Mouse (Mus musculus) heart, adult 2 months (tissue): ENCODE measurements around the gene Rassf3. TPM values are rescaled to one million over a fixed set of nuclear protein-coding genes. Genes with fewer than 3 reads are reported as not detected.

ENCODE experiments used
- DNase-seq, 2 experiments: peaks; one replicate each; pipeline ENCODE4 v3.0.0; 2021
- H3K27ac ChIP-seq: fragments of 200-600 bp; 2 replicates; pipeline ENCODE4 v1.8.1; 2022
- H3K27me3 ChIP-seq: fragments of 200-500 bp; 2 replicates; pipeline ENCODE4 v1.6.1; 2012; ENCODE audit warnings: mild to moderate bottlenecking, low read length, inconsistent platforms, mixed read lengths; ENCODE audit not compliant: control insufficient read depth, insufficient read depth
- H3K36me3 ChIP-seq: fragments of 200-500 bp; 2 replicates; pipeline ENCODE4 v1.6.1; 2012; ENCODE audit warnings: low read length, inconsistent platforms; ENCODE audit not compliant: control insufficient read depth, insufficient read depth
- H3K4me1 ChIP-seq: fragments of 200-500 bp; 2 replicates; pipeline ENCODE4 v1.6.1; 2011; ENCODE audit warnings: low read length; ENCODE audit not compliant: control insufficient read depth, insufficient read depth
- H3K4me3 ChIP-seq: fragments of 200-600 bp; 2 replicates; pipeline ENCODE4 v1.8.1; 2022
- H3K79me2 ChIP-seq: fragments of 200-500 bp; replicated peaks from 2 replicates; pipeline ENCODE4 v1.6.1; 2012; ENCODE audit warnings: mild to moderate bottlenecking, inconsistent platforms, low read length, moderate library complexity, mixed read lengths; ENCODE audit not compliant: control insufficient read depth, insufficient read depth
- H3K9ac ChIP-seq: fragments of 200-500 bp; 2 replicates; pipeline ENCODE4 v1.6.1; 2012; ENCODE audit warnings: low read depth, mild to moderate bottlenecking, control low read depth, inconsistent platforms, low read length, mixed read lengths
- CTCF ChIP-seq: fragments of 200-600 bp; IDR thresholded peaks from 2 replicates; pipeline ENCODE4 v1.8.1; 2022; ENCODE audit warnings: antibody characterized with exemption, mild to moderate bottlenecking, moderate library complexity
- EP300 ChIP-seq: fragments of 200-500 bp; IDR thresholded peaks from 2 replicates; pipeline ENCODE4 v1.6.1; 2011; ENCODE audit warnings: low read depth, low read length, control low read depth; ENCODE audit not compliant: insufficient read depth
- POLR2A ChIP-seq: fragments of 200-500 bp; IDR thresholded peaks from 2 replicates; pipeline ENCODE4 v1.6.1; 2011; ENCODE audit warnings: mild to moderate bottlenecking, low read depth, low read length, control low read depth; ENCODE audit not compliant: insufficient read depth
- WGBS: fragments of 180-500 bp; shearing (Covaris S2); methylation state at CpG from one replicate; pipeline ENCODE4 v1.1.7; 2018; 5-methylcytosine and 5-hydroxymethylcytosine counted together
- intact Hi-C: fragments of 180-260 bp; cut with DNase I; formaldehyde crosslinking; loops from one replicate; pipeline ENCODE4 v1.15.1; 2025
- polyA plus RNA-seq: library from polyadenylated mRNA; depleted of rRNA; stranded (reverse); fragments of >200 nt; gene quantifications from 2 replicates; pipeline ENCODE4 v1.2.3, GENCODE M21; 2012
- total RNA-seq, 2 experiments: library from RNA; stranded (reverse); gene quantifications; 2 replicates each; pipeline ENCODE4 v1.2.3; 2021

Gene Rassf3
- total and polyA plus RNA-seq, 3 experiments, result 69.4 to 135 (median 134) TPM

DNA sequence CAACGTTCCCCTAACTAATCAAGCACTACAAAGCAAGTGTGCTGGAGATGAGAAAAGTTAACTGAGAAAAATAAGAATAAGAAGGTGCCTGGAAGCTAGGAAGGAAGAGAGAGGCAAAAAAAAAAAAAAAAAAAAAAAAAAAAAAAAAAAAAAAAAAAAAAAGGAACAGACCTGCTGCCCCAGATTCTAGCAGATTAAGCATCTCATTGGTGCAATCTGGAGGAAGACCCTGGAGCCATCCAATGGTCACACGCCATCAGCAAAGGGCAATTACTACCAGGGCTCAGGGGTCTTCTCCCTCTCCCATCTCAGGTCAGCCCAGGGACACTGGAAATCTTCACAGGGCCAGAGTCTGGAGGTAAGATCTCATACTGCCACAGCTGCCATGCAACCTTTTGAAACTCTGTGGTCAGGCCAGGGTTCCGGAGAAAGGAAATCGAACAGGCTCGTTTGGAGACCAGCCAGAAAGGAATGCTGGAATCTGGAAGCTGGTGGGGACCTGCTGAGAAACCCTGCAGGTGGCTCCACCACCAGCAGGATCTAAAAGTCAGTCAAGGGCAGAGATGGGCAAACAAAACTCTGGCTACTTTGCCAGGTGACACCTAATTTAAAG lies 49.6 kb downstream of the Rassf3 start:
- Histone ChIP-seq H3K27me3 (no peaks in the 10 kb centered on the region), H3K36me3 (peaks cover 9% of the 10 kb centered on the region), H3K27ac (peak overlapping the region; percentile 93), H3K4me1 (peaks cover 54% of the 10 kb centered on the region), H3K4me3 (no peak overlapping the region), H3K79me2 (peaks cover 5% of the 10 kb centered on the region), H3K9ac (no peak overlapping the region)
- TF ChIP-seq CTCF (no peak), POLR2A (no peak), EP300 (no peak)
- peak in 1 of 2 experiments; percentile 59 for DNase-seq
- WGBS, result 24% methylated on average over 5 of the region's 5 CpGs
- intact Hi-C loops, result no loop called here

- WGBS, result 60% methylated on average over 14 of the region's 14 CpGs
Measured at GRCm38 (mm10) chr10:121425506-121426025, 50.6 kb downstream of the Rassf3 start.

GRCm38 (mm10) chr10:121425079-121425478 lies 51.1 kb downstream of the Rassf3 start:
- 83% methylated on average over 5 of the region's 5 CpGs for WGBS
- H3K4me1 ChIP-seq, result peaks cover 49% of the 10 kb centered on the region
- H3K79me2 ChIP-seq, result peaks cover 3% of the 10 kb centered on the region
- H3K36me3 ChIP-seq, result peaks cover 5% of the 10 kb centered on the region
- intact Hi-C loops, result no loop called here
- DNase-seq, result no peak
- no peak overlapping the region for H3K9ac ChIP-seq
- TF ChIP-seq EP300 (no peak), CTCF (no peak), POLR2A (no peak)
- no peak overlapping the region for H3K4me3 ChIP-seq
- H3K27me3 ChIP-seq, result no peaks in the 10 kb centered on the region
- peak overlapping the region; percentile 60 for H3K27ac ChIP-seq

More at GRCm38 (mm10) chr10:121425506-121426025, 50.6 kb downstream of the Rassf3 start:
- no peak overlapping the region for H3K4me3 ChIP-seq
- peaks cover 3% of the 10 kb centered on the region for H3K79me2 ChIP-seq
- peaks cover 53% of the 10 kb centered on the region for H3K4me1 ChIP-seq
- no peaks in the 10 kb centered on the region for H3K27me3 ChIP-seq
- intact Hi-C loops, result no loop called here
- no peak overlapping the region for H3K9ac ChIP-seq
- peaks cover 5% of the 10 kb centered on the region for H3K36me3 ChIP-seq
- DNase-seq, result peak in 1 of 2 experiments; percentile 60
- H3K27ac ChIP-seq, result peak overlapping the region; percentile 93
- TF ChIP-seq POLR2A (no peak), EP300 (no peak), CTCF (no peak)

GRCm38 (mm10) chr10:121424455-121424854 lies 51.7 kb downstream of the Rassf3 start:
- 57% methylated on average over 3 of the region's 3 CpGs for WGBS
- TF ChIP-seq EP300 (no peak), POLR2A (no peak), CTCF (no peak)
- Histone ChIP-seq H3K27me3 (no peaks in the 10 kb centered on the region), H3K27ac (peak overlapping the region; percentile 45), H3K9ac (no peak overlapping the region), H3K4me3 (no peak overlapping the region), H3K79me2 (peaks cover 3% of the 10 kb centered on the region), H3K4me1 (peaks cover 50% of the 10 kb centered on the region), H3K36me3 (peaks cover 5% of the 10 kb centered on the region)
- DNase-seq, result no peak
- intact Hi-C loops, result no loop called here

- peak overlapping the region; percentile 45 for H3K27ac ChIP-seq
- no peak for DNase-seq
- TF ChIP-seq POLR2A, result no peak
- TF ChIP-seq EP300, result no peak
- no peak for TF ChIP-seq CTCF
- intact Hi-C loops, result no loop called here
- peaks cover 5% of the 10 kb centered on the region for H3K36me3 ChIP-seq
- no peak overlapping the region for H3K4me3 ChIP-seq
- peaks cover 51% of the 10 kb centered on the region for H3K4me1 ChIP-seq
- 49% methylated on average over 16 of the region's 16 CpGs for WGBS
- no peak overlapping the region for H3K9ac ChIP-seq
- no peaks in the 10 kb centered on the region for H3K27me3 ChIP-seq
- peaks cover 3% of the 10 kb centered on the region for H3K79me2 ChIP-seq
Measured at GRCm38 (mm10) chr10:121423541-121424349, 52.4 kb downstream of the Rassf3 start.
